Mouse (Mus musculus) lung, embryonic 14.5 days (tissue): ENCODE results near the gene Zfp536. TPM values are rescaled to one million over a fixed set of nuclear protein-coding genes. Genes with fewer than 3 reads are reported as not detected.
A peak's percentile ranks its signal among the peaks of the same experiment; 100 is the strongest.
"Not testable (repeated sequence)": the region's sequence is repeated elsewhere in the genome, so short reads cannot be mapped to it uniquely, and the experiment has no call there.

Experiments
- ATAC-seq: fragments of 200-750 bp; cut with Nextera tagmentation; 2 replicates; pipeline ENCODE4 v1.8.0; 2017; ENCODE audit warnings: mild to moderate bottlenecking, moderate TSS enrichment, moderate library complexity; ENCODE audit not compliant: insufficient read depth
- DNase-seq: peaks from one replicate; pipeline ENCODE4 v3.0.0-alpha.2; 2015
- H3K27ac ChIP-seq: fragments of 300-500 bp; sonication (generic); 2 replicates; pipeline ENCODE4 v1.5.1; 2014; ENCODE audit warnings: low read depth, mild to moderate bottlenecking, moderate library complexity
- H3K27me3 ChIP-seq: fragments of 300-500 bp; sonication (generic); 2 replicates; pipeline ENCODE4 v1.6.1; 2014; ENCODE audit warnings: low read length, control low read depth; ENCODE audit not compliant: insufficient read depth
- H3K36me3 ChIP-seq: fragments of 300-500 bp; sonication (generic); 2 replicates; pipeline ENCODE4 v1.6.1; 2014; ENCODE audit warnings: control low read depth; ENCODE audit not compliant: insufficient read depth
- H3K4me1 ChIP-seq: fragments of 300-500 bp; sonication (generic); 2 replicates; pipeline ENCODE4 v1.6.1; 2014; ENCODE audit warnings: antibody characterized with exemption, control low read depth; ENCODE audit not compliant: insufficient read depth
- H3K4me2 ChIP-seq: fragments of 300-500 bp; sonication (generic); 2 replicates; pipeline ENCODE4 v1.6.1; 2014; ENCODE audit warnings: mild to moderate bottlenecking
- H3K4me3 ChIP-seq: fragments of 300-500 bp; sonication (generic); 2 replicates; pipeline ENCODE4 v1.5.1; 2014; ENCODE audit warnings: low read depth, low read length
- H3K9ac ChIP-seq: fragments of 300-500 bp; sonication (generic); 2 replicates; pipeline ENCODE4 v1.6.1; 2014
- H3K9me3 ChIP-seq: fragments of 300-500 bp; sonication (generic); 2 replicates; pipeline ENCODE4 v1.6.1; 2016; ENCODE audit warnings: low read depth, low read length, control low read depth
- CTCF ChIP-seq: IDR thresholded peaks from 2 replicates; pipeline ENCODE4 v1.5.1; 2016; ENCODE audit warnings: antibody characterized with exemption, low read depth
- WGBS: fragments of 180-500 bp; shearing (Covaris S2); extraction: QIAGEN DNeasy Blood & Tissue Kit; methylation state at CpG from one replicate; pipeline ENCODE4 v1.1.7; 2014; 5-methylcytosine and 5-hydroxymethylcytosine counted together
- polyA plus RNA-seq: library from polyadenylated mRNA; unstranded; fragments of >200 nt; fragmentation: Nextera tagmentation; extraction: Ambion mirVana; gene quantifications from 2 replicates; pipeline ENCODE4 v1.2.1, GENCODE M21; 2014

Gene Zfp536
- polyA plus RNA-seq, 1 experiment from 2014 or later, result 13.7 TPM

GRCm38 (mm10) chr7:37718671-37719402, 54.6 kb downstream of the Zfp536 start:
- H3K36me3 ChIP-seq, result no peaks in the 10 kb centered on the region
- 50% methylated on average over 15 of the region's 15 CpGs for WGBS
- peak; percentile 52; the same call in 1 of the 2 replicates for ATAC-seq
- H3K27ac ChIP-seq, result no peak overlapping the region
- H3K9me3 ChIP-seq, result no peaks in the 10 kb centered on the region
- H3K4me3 ChIP-seq, result no peak overlapping the region
- no peak for TF ChIP-seq CTCF
- H3K4me1 ChIP-seq, result no peaks in the 10 kb centered on the region
- peak; percentile 35 for DNase-seq
- H3K9ac ChIP-seq, result no peak overlapping the region
- no peak overlapping the region for H3K4me2 ChIP-seq
- no peaks in the 10 kb centered on the region for H3K27me3 ChIP-seq

- TF ChIP-seq CTCF, result no peak
- 79% methylated on average over 7 of the region's 7 CpGs for WGBS
- Histone ChIP-seq H3K4me3 (no peak overlapping the region), H3K9me3 (no peaks in the 10 kb centered on the region), H3K4me1 (no peaks in the 10 kb centered on the region), H3K9ac (no peak overlapping the region), H3K27me3 (no peaks in the 10 kb centered on the region), H3K4me2 (no peak overlapping the region), H3K36me3 (no peaks in the 10 kb centered on the region), H3K27ac (no peak overlapping the region)
- DNase-seq, result no peak
- no peak for ATAC-seq
Measured at GRCm38 (mm10) chr7:37717071-37717470, 56.4 kb downstream of the Zfp536 start.

GRCm38 (mm10) chr7:37716626-37717025, 56.8 kb downstream of the Zfp536 start:
- no peaks in the 10 kb centered on the region for H3K27me3 ChIP-seq
- 55% methylated on average over 7 of the region's 7 CpGs for WGBS

GRCm38 (mm10) chr7:37704464-37704863, 69.0 kb downstream of the Zfp536 start:
- H3K9ac ChIP-seq, result no peak overlapping the region
- no peak for DNase-seq
- no peaks in the 10 kb centered on the region for H3K9me3 ChIP-seq
- no peak overlapping the region for H3K4me2 ChIP-seq
- no peaks in the 10 kb centered on the region for H3K4me1 ChIP-seq
- no peak for ATAC-seq
- H3K27ac ChIP-seq, result no peak overlapping the region
- TF ChIP-seq CTCF, result no peak
- 85% methylated on average over 9 of the region's 9 CpGs for WGBS
- H3K27me3 ChIP-seq, result no peaks in the 10 kb centered on the region
- H3K36me3 ChIP-seq, result no peaks in the 10 kb centered on the region
- H3K4me3 ChIP-seq, result no peak overlapping the region

More at GRCm38 (mm10) chr7:37716626-37717025, 56.8 kb downstream of the Zfp536 start:
- no peak overlapping the region for H3K4me2 ChIP-seq
- no peak overlapping the region for H3K4me3 ChIP-seq
- no peak for ATAC-seq
- TF ChIP-seq CTCF, result no peak
- H3K27ac ChIP-seq, result no peak overlapping the region
- H3K4me1 ChIP-seq, result no peaks in the 10 kb centered on the region
- no peak overlapping the region for H3K9ac ChIP-seq
- H3K9me3 ChIP-seq, result no peaks in the 10 kb centered on the region
- H3K36me3 ChIP-seq, result no peaks in the 10 kb centered on the region
- no peak for DNase-seq

GRCm38 (mm10) chr7:37697378-37697777, 76.1 kb downstream of the Zfp536 start:
- H3K9ac ChIP-seq, DNase-seq, H3K4me3 ChIP-seq, H3K9me3 ChIP-seq, H3K27ac ChIP-seq, H3K4me1 ChIP-seq, H3K4me2 ChIP-seq, ATAC-seq, H3K27me3 ChIP-seq, H3K36me3 ChIP-seq: not testable (repeated sequence)
- WGBS, result 95% methylated on average over 3 of the region's 3 CpGs

- 62% methylated on average over 5 of the region's 5 CpGs for WGBS
- no peaks in the 10 kb centered on the region for H3K9me3 ChIP-seq
- no peaks in the 10 kb centered on the region for H3K4me1 ChIP-seq
- H3K4me2 ChIP-seq, result no peak overlapping the region
- no peak overlapping the region for H3K4me3 ChIP-seq
- ATAC-seq (no peak; the same call in 1 of the 2 replicates), DNase-seq (no peak)
- TF ChIP-seq CTCF, result no peak
- no peaks in the 10 kb centered on the region for H3K36me3 ChIP-seq
- H3K27me3 ChIP-seq, result no peaks in the 10 kb centered on the region
- no peak overlapping the region for H3K9ac ChIP-seq
- no peak overlapping the region for H3K27ac ChIP-seq
Measured at GRCm38 (mm10) chr7:37695066-37695465, 78.4 kb downstream of the Zfp536 start.

- H3K27ac ChIP-seq, result no peak overlapping the region
- ATAC-seq (no peak), DNase-seq (no peak)
- H3K9me3 ChIP-seq, result no peaks in the 10 kb centered on the region
- H3K9ac ChIP-seq, result no peak overlapping the region
- no peaks in the 10 kb centered on the region for H3K36me3 ChIP-seq
- WGBS, result 78% methylated on average over 10 of the region's 10 CpGs
- no peak for TF ChIP-seq CTCF
- H3K4me1 ChIP-seq, result no peaks in the 10 kb centered on the region
- no peaks in the 10 kb centered on the region for H3K27me3 ChIP-seq
- H3K4me3 ChIP-seq, result no peak overlapping the region
- H3K4me2 ChIP-seq, result no peak overlapping the region
Measured at GRCm38 (mm10) chr7:37690606-37691005, 82.8 kb downstream of the Zfp536 start.
